Mouse (Mus musculus): ENCODE data around the gene Fam167b.

GRCm38 (mm10) chr4:129572236-129573092, 5.9 kb downstream of the Fam167b start:
- TF ChIP-seq CHD2 (IDR thresholded peaks at IDR 0.05; ENCODE audit: low read depth, low read length) (no peak), ZNF384 (IDR thresholded peaks at IDR 0.05; ENCODE audit: low read depth, low read length) (no peak)

Data from ES-E14 (cell line).